Mouse (Mus musculus) stomach, embryonic 16.5 days (tissue): ENCODE results near the gene 4933428G20Rik. TPM values are rescaled to one million over a fixed set of nuclear protein-coding genes. Genes with fewer than 3 reads are reported as not detected.

ENCODE experiments used
- ATAC-seq: fragments of 200-750 bp; cut with Nextera tagmentation; 2 replicates; pipeline ENCODE4 v1.8.0; 2017; ENCODE audit warnings: moderate number of reproducible peaks, moderate TSS enrichment; ENCODE audit not compliant: insufficient read depth, low FRiP score
- H3K27ac ChIP-seq: fragments of 300-500 bp; sonication (generic); 2 replicates; pipeline ENCODE4 v1.5.1; 2014; ENCODE audit warnings: low read length
- H3K27me3 ChIP-seq: fragments of 300-500 bp; sonication (generic); 2 replicates; pipeline ENCODE4 v1.6.1; 2014; ENCODE audit warnings: low read length, control low read depth, mixed read lengths; ENCODE audit not compliant: control insufficient read depth, insufficient read depth
- H3K36me3 ChIP-seq: fragments of 300-500 bp; sonication (generic); 2 replicates; pipeline ENCODE4 v1.6.1; 2014; ENCODE audit warnings: low read length; ENCODE audit not compliant: control insufficient read depth, insufficient read depth
- H3K4me1 ChIP-seq: fragments of 300-500 bp; sonication (generic); 2 replicates; pipeline ENCODE4 v1.6.1; 2014; ENCODE audit warnings: low read length, control low read depth, mixed read lengths; ENCODE audit not compliant: control insufficient read depth, insufficient read depth
- H3K4me2 ChIP-seq: fragments of 300-500 bp; sonication (generic); 2 replicates; pipeline ENCODE4 v1.6.1; 2014; ENCODE audit warnings: low read depth, low read length, mixed read lengths
- H3K4me3 ChIP-seq: fragments of 300-500 bp; sonication (generic); replicated peaks from 2 replicates; pipeline ENCODE4 v1.5.1; 2014; ENCODE audit warnings: mild to moderate bottlenecking, low read length
- H3K9ac ChIP-seq: fragments of 300-500 bp; sonication (generic); 2 replicates; pipeline ENCODE4 v1.6.1; 2014; ENCODE audit warnings: low read length
- H3K9me3 ChIP-seq: fragments of 300-500 bp; sonication (generic); replicated peaks from 2 replicates; pipeline ENCODE4 v1.6.1; 2016; ENCODE audit warnings: low read length, control low read depth; ENCODE audit not compliant: control insufficient read depth
- WGBS: fragments of 180-500 bp; shearing (Covaris S2); extraction: QIAGEN DNeasy Blood & Tissue Kit; methylation state at CpG from one replicate; pipeline ENCODE4 v1.1.7; 2014; 5-methylcytosine and 5-hydroxymethylcytosine counted together
- polyA plus RNA-seq: library from polyadenylated mRNA; unstranded; fragments of >200 nt; fragmentation: Nextera tagmentation; extraction: Ambion mirVana; gene quantifications from 2 replicates; pipeline ENCODE4 v1.2.1, GENCODE M21; 2015

Gene 4933428G20Rik
- polyA plus RNA-seq, 1 experiment from 2014 or later, result 0.80 TPM

DNA sequence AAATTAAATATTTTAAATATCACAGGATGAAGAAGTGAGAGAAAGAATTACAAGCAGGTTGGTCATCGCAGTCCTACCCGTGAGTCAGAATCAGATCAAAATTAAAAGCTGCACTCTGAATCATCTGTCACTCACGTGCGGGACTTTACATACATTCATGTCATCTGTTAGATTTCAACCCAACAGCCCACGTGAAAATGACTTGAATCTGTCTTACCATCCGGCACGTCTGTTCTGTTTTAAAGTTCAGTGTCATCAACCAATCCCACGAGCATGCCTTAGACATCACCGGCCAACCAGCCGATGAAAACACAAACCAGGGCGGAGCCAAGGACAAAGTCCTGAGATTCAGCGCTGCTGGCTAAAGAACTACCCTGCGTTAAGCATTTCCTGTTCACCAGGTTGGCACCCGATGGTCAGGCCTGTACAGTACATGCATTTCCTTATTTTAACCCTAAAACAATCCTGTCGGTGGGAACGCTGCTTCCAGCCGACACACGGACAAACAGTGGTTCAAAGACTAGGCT is 28.2 kb upstream of the 4933428G20Rik start:
- H3K9ac ChIP-seq, result no peak overlapping the region
- H3K4me1 ChIP-seq, result peaks cover 14% of the 10 kb centered on the region; the same call in 1 of the 2 replicates
- H3K27me3 ChIP-seq, result peaks cover 20% of the 10 kb centered on the region
- no peaks in the 10 kb centered on the region for H3K36me3 ChIP-seq
- ATAC-seq, result no peak
- WGBS, result 67% methylated on average over 18 of the region's 18 CpGs
- H3K27ac ChIP-seq, result no peak overlapping the region
- H3K4me2 ChIP-seq, result no peak overlapping the region
- no peak overlapping the region for H3K4me3 ChIP-seq
- H3K9me3 ChIP-seq, result no peaks in the 10 kb centered on the region

DNA sequence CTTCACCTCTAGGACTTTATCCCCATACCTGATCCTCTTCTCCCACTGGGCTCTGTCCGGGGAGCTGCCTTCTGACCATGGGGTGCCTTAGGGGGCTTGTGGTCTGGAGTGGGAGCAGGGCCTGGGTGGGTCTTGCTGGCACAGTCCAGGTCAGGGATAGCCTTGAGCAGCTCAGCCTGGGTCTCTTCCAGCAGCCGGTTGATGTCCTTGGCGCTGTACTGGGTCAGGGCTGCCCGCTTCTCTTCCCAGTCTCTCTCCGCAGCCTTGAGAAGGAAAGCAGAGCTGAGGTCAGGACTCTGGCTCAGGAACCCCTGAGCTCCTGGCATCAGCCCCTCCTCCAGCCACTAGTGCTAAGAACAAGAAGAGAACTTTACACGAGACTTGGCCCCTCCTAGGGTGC is 25.2 kb upstream of the 4933428G20Rik start:
- H3K4me2 ChIP-seq, result no peak overlapping the region
- no peaks in the 10 kb centered on the region for H3K36me3 ChIP-seq
- H3K4me3 ChIP-seq, result no peak overlapping the region
- peaks cover 7% of the 10 kb centered on the region; the same call in 1 of the 2 replicates for H3K4me1 ChIP-seq
- no peak; the same call in 1 of the 2 replicates for ATAC-seq
- H3K27ac ChIP-seq, result no peak overlapping the region
- WGBS, result 82% methylated on average over 6 of the region's 6 CpGs
- no peaks in the 10 kb centered on the region for H3K27me3 ChIP-seq
- no peak overlapping the region for H3K9ac ChIP-seq
- no peaks in the 10 kb centered on the region for H3K9me3 ChIP-seq

DNA sequence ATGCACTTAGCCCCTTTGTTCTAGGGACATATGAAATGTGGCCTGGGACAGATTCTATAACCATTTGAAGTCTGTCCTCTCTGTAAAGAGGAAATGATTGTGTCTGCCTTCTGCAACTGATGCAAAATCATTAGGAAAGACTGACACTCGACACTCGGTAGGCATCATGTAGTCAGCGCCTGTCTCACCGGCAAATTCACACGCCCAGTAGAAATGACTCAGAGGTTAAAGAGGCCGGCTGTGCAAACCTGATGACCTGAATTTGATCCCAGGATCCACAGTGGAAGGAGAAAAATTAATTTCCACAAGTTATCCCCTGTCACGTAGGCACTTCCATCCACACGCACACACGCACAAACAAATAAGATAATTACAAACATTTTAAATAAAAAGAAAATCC is 24.2 kb upstream of the 4933428G20Rik start:
- H3K4me2 ChIP-seq, result no peak overlapping the region
- H3K9ac ChIP-seq, result no peak overlapping the region
- H3K9me3 ChIP-seq, result no peaks in the 10 kb centered on the region
- no peak overlapping the region for H3K27ac ChIP-seq
- 35% methylated on average over 9 of the region's 9 CpGs for WGBS
- ATAC-seq, result no peak
- no peak overlapping the region for H3K4me3 ChIP-seq
- peaks cover 7% of the 10 kb centered on the region; the same call in 1 of the 2 replicates for H3K4me1 ChIP-seq
- H3K27me3 ChIP-seq, result no peaks in the 10 kb centered on the region
- H3K36me3 ChIP-seq, result no peaks in the 10 kb centered on the region

DNA sequence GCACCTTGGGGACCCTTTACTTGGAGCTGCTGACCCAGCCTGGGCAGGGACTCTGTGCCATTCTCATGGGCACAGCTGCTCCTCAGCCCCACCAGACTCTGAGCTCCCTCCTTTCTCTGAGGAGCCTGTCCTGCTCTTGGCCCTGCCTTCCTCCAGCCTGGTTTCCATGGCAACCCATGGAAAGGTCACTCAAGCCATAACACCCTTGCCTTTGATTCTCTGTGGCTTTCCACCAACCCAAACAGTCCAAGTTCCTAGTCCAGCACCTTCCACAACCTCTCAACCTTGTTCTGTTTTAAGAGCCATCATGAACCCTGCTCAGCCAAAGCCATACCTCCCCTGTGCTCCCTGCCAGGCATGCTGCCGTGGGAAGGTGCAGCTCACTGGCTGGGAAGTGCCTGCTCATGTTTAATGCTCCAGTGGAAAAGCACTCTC is 23.7 kb upstream of the 4933428G20Rik start:
- WGBS, result 24% methylated on average over 1 of the region's 1 CpGs
- ATAC-seq, result no peak
- Histone ChIP-seq H3K4me2 (no peak overlapping the region), H3K36me3 (no peaks in the 10 kb centered on the region), H3K27ac (no peak overlapping the region), H3K4me1 (peaks cover 7% of the 10 kb centered on the region; the same call in 1 of the 2 replicates), H3K9me3 (no peaks in the 10 kb centered on the region), H3K4me3 (no peak overlapping the region), H3K9ac (peak overlapping the region; percentile 16; the same call in 1 of the 2 replicates), H3K27me3 (no peaks in the 10 kb centered on the region)

DNA sequence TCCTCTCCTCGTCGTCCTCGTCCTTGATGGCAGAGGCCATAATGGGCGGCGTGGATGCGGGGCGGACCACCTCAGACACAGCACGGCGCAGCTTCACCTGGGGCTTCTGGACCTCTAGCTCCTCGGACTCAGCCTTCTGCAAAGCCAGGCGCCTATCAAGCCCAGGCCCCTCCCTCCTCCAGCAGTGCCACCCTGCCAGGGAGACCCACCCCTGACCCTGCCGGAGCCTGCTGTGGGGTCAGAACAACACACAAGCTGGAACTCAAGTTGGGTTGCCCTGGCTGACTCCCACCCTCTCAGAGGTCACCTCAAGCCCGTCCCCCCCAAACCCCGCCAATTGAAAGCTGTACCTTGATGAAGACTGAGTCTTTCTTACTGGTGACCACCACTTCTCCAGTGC is 23.0 kb upstream of the 4933428G20Rik start:
- Histone ChIP-seq H3K27ac (no peak overlapping the region), H3K4me2 (no peak overlapping the region), H3K9me3 (no peaks in the 10 kb centered on the region), H3K4me1 (peaks cover 7% of the 10 kb centered on the region; the same call in 1 of the 2 replicates), H3K27me3 (no peaks in the 10 kb centered on the region), H3K36me3 (no peaks in the 10 kb centered on the region), H3K4me3 (no peak overlapping the region), H3K9ac (no peak overlapping the region)
- 77% methylated on average over 14 of the region's 14 CpGs for WGBS
- ATAC-seq, result no peak

DNA sequence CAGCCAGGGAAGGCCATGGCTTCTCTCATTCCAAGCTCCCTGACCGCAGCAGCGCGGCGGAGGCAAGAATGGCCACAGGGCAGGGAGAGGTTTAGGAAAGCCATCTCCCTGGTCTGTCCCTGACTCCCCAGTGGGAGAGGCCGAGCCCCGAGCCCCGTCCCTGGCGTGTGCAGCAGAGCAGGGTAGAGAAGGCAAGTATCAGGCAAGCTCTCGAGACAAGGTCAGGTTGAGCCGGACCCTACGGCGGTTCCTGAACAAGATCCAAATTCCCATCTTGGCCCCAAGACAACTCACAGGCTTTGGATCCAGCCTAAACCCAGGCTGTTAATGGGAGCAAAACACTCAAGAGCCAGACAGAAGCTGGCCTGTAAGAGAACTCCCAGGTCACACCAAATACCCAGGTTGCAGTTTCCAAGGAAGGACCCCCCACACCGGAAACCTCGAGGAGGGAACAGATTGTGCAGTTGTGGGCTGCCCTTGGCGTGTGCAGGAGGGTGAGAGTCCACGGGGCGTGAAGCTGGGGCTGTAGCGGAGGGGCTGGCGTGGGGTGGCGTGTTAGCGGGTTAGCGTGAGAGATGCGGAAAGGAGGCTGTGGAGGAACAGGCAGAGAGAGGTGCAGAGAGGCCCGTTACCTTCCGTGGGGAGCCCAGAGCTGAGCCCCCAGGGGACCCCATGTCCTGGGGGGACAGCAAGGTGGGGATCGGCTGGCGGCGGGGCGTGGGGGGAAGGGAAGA is 21.8 kb upstream of the 4933428G20Rik start:
- ATAC-seq, result no peak
- H3K27me3 ChIP-seq, result no peaks in the 10 kb centered on the region
- H3K27ac ChIP-seq, result no peak overlapping the region
- H3K4me3 ChIP-seq, result no peak overlapping the region
- no peak overlapping the region for H3K4me2 ChIP-seq
- WGBS, result 84% methylated on average over 29 of the region's 29 CpGs
- H3K9me3 ChIP-seq, result no peaks in the 10 kb centered on the region
- H3K36me3 ChIP-seq, result no peaks in the 10 kb centered on the region
- H3K4me1 ChIP-seq, result peaks cover 7% of the 10 kb centered on the region; the same call in 1 of the 2 replicates
- H3K9ac ChIP-seq, result no peak overlapping the region; the same call in 1 of the 2 replicates

DNA sequence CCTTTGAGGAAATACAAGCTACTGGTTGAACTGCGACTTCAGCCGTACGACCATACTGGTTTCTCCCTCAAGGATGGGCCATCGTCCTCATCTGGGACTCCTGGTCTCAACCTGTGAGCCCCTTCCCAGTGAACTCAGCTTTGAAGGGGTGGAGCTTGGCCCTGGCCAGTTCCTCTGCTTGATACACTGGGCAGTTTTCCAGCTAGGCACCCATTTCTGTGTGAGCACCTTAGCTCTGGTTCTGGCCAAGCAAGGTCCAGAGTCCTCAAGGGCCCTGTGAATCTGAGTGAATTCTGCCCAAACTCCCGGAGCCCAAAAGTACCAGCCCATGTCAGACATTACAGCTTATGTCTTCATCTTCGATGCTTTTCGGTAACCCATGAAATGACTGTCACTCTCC is 20.4 kb upstream of the 4933428G20Rik start:
- H3K27ac ChIP-seq, result no peak overlapping the region
- peaks cover 7% of the 10 kb centered on the region; the same call in 1 of the 2 replicates for H3K4me1 ChIP-seq
- H3K27me3 ChIP-seq, result no peaks in the 10 kb centered on the region
- H3K36me3 ChIP-seq, result no peaks in the 10 kb centered on the region
- no peak for ATAC-seq
- no peak overlapping the region for H3K4me3 ChIP-seq
- no peak overlapping the region for H3K4me2 ChIP-seq
- WGBS, result 88% methylated on average over 7 of the region's 7 CpGs
- no peak overlapping the region for H3K9ac ChIP-seq
- H3K9me3 ChIP-seq, result no peaks in the 10 kb centered on the region

DNA sequence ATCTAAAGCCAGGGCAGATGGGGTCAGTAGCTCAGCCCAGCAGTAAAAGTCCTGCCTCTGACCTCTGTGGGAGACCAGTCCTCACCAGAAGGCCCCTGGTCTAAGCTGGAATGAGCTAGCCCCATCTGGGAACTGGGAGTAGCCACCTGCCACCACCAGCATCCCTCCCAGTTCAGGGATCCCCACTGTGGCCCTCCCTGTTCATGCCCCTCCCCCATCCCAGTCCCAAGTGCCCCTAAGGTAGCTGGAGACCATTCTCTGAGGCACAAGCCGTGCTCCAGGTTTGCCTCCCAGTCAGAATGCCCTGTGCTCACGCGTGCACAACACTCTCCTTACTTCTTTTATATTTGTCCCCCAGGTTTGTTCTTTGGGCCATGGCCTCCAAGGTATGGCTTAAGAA is 12.9 kb upstream of the 4933428G20Rik start:
- Histone ChIP-seq H3K27ac (no peak overlapping the region), H3K4me2 (no peak overlapping the region), H3K9ac (no peak overlapping the region), H3K9me3 (no peaks in the 10 kb centered on the region), H3K36me3 (no peaks in the 10 kb centered on the region), H3K4me3 (no peak overlapping the region), H3K27me3 (no peaks in the 10 kb centered on the region), H3K4me1 (no peaks in the 10 kb centered on the region)
- no peak for ATAC-seq
- 87% methylated on average over 3 of the region's 3 CpGs for WGBS

DNA sequence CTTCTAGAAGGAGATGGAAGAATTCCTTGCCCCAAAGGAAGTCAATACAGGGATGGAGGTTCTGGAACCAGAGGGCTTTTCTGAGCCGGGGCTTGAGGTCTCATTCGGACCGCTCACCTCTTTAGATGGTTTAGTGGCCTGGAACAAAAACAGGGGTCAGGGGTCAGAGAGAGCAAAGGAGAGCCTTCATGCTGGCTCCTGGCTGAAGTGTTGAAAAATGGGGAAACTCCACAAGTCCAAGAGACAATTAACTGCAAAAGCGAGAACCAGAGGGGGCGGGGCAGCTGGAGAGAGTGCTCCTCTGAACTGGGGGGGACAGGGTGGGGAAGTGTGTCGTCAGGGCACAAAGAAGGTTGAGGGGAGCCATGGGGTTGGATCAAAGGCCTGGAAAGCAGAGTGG is 12.4 kb upstream of the 4933428G20Rik start:
- Histone ChIP-seq H3K4me2 (no peak overlapping the region; the same call in 1 of the 2 replicates), H3K4me1 (no peaks in the 10 kb centered on the region), H3K36me3 (no peaks in the 10 kb centered on the region), H3K9ac (no peak overlapping the region), H3K27me3 (no peaks in the 10 kb centered on the region), H3K27ac (no peak overlapping the region), H3K4me3 (no peak overlapping the region), H3K9me3 (no peaks in the 10 kb centered on the region)
- WGBS, result 65% methylated on average over 6 of the region's 6 CpGs
- no peak for ATAC-seq
